Mouse (Mus musculus) fat pad, adult 2 months (tissue): ENCODE data around the gene Gstp3.
"Not testable (repeated sequence)": the region's sequence is repeated elsewhere in the genome, so short reads cannot be mapped to it uniquely, and the experiment has no call there.

ENCODE experiments used
- DNase-seq: peaks from one replicate; pipeline ENCODE4 v3.0.0-alpha.2; 2011; ENCODE audit warnings: low read depth, low spot score; ENCODE audit errors: extremely low read depth

Gstp3 gene

GRCm38 (mm10) chr19:4042124-4042523, 17.2 kb downstream of the Gstp3 start:
- no peak for DNase-seq

- not testable (repeated sequence) for DNase-seq
These were observed 17.9 kb downstream of the Gstp3 start for GRCm38 (mm10) chr19:4041500-4041899.

- DNase-seq, result not testable (repeated sequence)
These were observed 18.4 kb downstream of the Gstp3 start for GRCm38 (mm10) chr19:4040941-4041340.

GRCm38 (mm10) chr19:4037788-4038232, 21.6 kb downstream of the Gstp3 start, which contains the start of gene Gstp1:
Gene Gstp1 (minus strand): TSS chr19:4037985.
- no peak for DNase-seq

- not testable (repeated sequence) for DNase-seq
These were observed 22.1 kb downstream of the Gstp3 start for GRCm38 (mm10) chr19:4037154-4037787.

- DNase-seq, result no peak
These were observed 22.9 kb downstream of the Gstp3 start for GRCm38 (mm10) chr19:4036327-4037045.

GRCm38 (mm10) chr19:4033742-4034141, 25.6 kb downstream of the Gstp3 start:
- DNase-seq, result no peak

- DNase-seq, result no peak
These were observed 26.1 kb downstream of the Gstp3 start for GRCm38 (mm10) chr19:4033298-4033697.

- no peak for DNase-seq
These were observed 26.7 kb downstream of the Gstp3 start for GRCm38 (mm10) chr19:4032668-4033067.

- DNase-seq, result no peak
These were observed 31.8 kb downstream of the Gstp3 start for GRCm38 (mm10) chr19:4027576-4027975.

GRCm38 (mm10) chr19:4023185-4023584, 36.2 kb downstream of the Gstp3 start:
- DNase-seq, result no peak

GRCm38 (mm10) chr19:4018743-4019583, 40.4 kb downstream of the Gstp3 start:
- peak; percentile 36 for DNase-seq

GRCm38 (mm10) chr19:4017921-4018587, 41.3 kb downstream of the Gstp3 start:
- peak; percentile 65 for DNase-seq

GRCm38 (mm10) chr19:4015635-4016034, 43.7 kb downstream of the Gstp3 start:
- no peak for DNase-seq

- no peak for DNase-seq
These were observed 44.6 kb downstream of the Gstp3 start for GRCm38 (mm10) chr19:4014802-4015201.

GRCm38 (mm10) chr19:4013066-4013465, 46.3 kb downstream of the Gstp3 start:
- no peak for DNase-seq

GRCm38 (mm10) chr19:4012432-4013022, 46.8 kb downstream of the Gstp3 start, which contains the start of gene Ndufv1:
Gene Ndufv1 (minus strand): TSS chr19:4012806.
- DNase-seq, result peak; percentile 93

- DNase-seq, result no peak
These were observed 48.3 kb downstream of the Gstp3 start for GRCm38 (mm10) chr19:4011086-4011485.
